Mouse (Mus musculus) heart, embryonic 16.5 days (tissue): ENCODE data around the gene Med11. TPM values are rescaled to one million over a fixed set of nuclear protein-coding genes. Genes with fewer than 3 reads are reported as not detected.
"Not testable (repeated sequence)": the region's sequence is repeated elsewhere in the genome, so short reads cannot be mapped to it uniquely, and the experiment has no call there.

Source experiments
- ATAC-seq: fragments of 200-750 bp; cut with Nextera tagmentation; replicated peaks from 2 replicates; pipeline ENCODE4 v1.8.0; 2017; ENCODE audit warnings: moderate number of reproducible peaks; ENCODE audit not compliant: insufficient read depth, low FRiP score; ENCODE audit errors: extremely low read depth
- H3K27ac ChIP-seq: fragments of 300-500 bp; sonication (generic); 2 replicates; pipeline ENCODE4 v1.5.1; 2014; ENCODE audit warnings: mild to moderate bottlenecking, low read length, control low read depth, moderate library complexity
- H3K27me3 ChIP-seq: fragments of 300-500 bp; sonication (generic); 2 replicates; pipeline ENCODE4 v1.6.1; 2014; ENCODE audit warnings: low read length, mixed read lengths; ENCODE audit not compliant: control insufficient read depth, insufficient read depth
- H3K36me3 ChIP-seq: fragments of 300-500 bp; sonication (generic); 2 replicates; pipeline ENCODE4 v1.6.1; 2014; ENCODE audit not compliant: control insufficient read depth, insufficient read depth
- H3K4me1 ChIP-seq: fragments of 300-500 bp; sonication (generic); 2 replicates; pipeline ENCODE4 v1.6.1; 2014; ENCODE audit warnings: low read length, mixed read lengths; ENCODE audit not compliant: control insufficient read depth, insufficient read depth
- H3K4me2 ChIP-seq: fragments of 300-500 bp; sonication (generic); 2 replicates; pipeline ENCODE4 v1.6.1; 2014; ENCODE audit warnings: low read depth, mild to moderate bottlenecking, control low read depth, low read length
- H3K4me3 ChIP-seq: fragments of 300-500 bp; sonication (generic); 2 replicates; pipeline ENCODE4 v1.5.1; 2014; ENCODE audit warnings: mild to moderate bottlenecking, control low read depth, low read length
- H3K9ac ChIP-seq: fragments of 300-500 bp; sonication (generic); 2 replicates; pipeline ENCODE4 v1.6.1; 2014; ENCODE audit warnings: low read length, control low read depth
- H3K9me3 ChIP-seq: fragments of 300-500 bp; sonication (generic); replicated peaks from 2 replicates; pipeline ENCODE4 v1.6.1; 2016; ENCODE audit warnings: low read length; ENCODE audit not compliant: control insufficient read depth
- WGBS: fragments of 180-500 bp; shearing (Covaris S2); extraction: QIAGEN DNeasy Blood & Tissue Kit; methylation state at CpG from one replicate; pipeline ENCODE4 v1.1.7; 2014; 5-methylcytosine and 5-hydroxymethylcytosine counted together
- polyA plus RNA-seq: library from polyadenylated mRNA; unstranded; fragments of >200 nt; fragmentation: Nextera tagmentation; extraction: Ambion mirVana; gene quantifications from 2 replicates; pipeline ENCODE4 v1.2.1, GENCODE M21; 2015

Gene Med11
- polyA plus RNA-seq, 1 experiment from 2014 or later: 27.8 TPM

DNA sequence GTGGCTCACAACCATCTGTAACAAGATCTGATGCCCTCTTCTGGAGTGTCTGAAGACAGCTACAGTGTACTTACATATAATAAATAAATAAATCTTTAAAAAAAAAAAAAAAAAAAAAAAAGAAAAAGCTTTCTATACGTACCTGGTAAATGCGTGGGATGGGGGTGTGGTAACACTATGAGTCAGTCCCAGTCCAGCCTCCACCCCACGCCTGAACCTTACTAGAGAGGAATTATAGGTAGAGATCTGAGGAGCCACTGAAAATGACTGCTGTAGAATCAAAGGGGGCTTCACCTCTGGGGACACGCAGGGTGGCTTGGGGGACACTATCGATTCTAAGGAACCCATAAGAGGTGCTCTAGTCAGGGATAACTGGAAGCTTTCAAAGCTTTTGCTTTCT lies 21.6 kb downstream of the Med11 start:
- not testable (repeated sequence) for ATAC-seq, H3K9ac ChIP-seq

GRCm38 (mm10) chr11:70474872-70475534 lies 23.3 kb downstream of the Med11 start:
- Histone ChIP-seq H3K36me3 (no peaks in the 10 kb centered on the region), H3K4me2 (no peak overlapping the region), H3K27ac (no peak overlapping the region), H3K9me3 (no peaks in the 10 kb centered on the region), H3K4me3 (no peak overlapping the region), H3K4me1 (peaks cover 2% of the 10 kb centered on the region; the same call in 1 of the 2 replicates), H3K9ac (no peak overlapping the region), H3K27me3 (no peaks in the 10 kb centered on the region)
- ATAC-seq: no peak
- 59% methylated on average over 12 of the region's 12 CpGs for WGBS

More for the DNA sequence above, 21.6 kb downstream of the Med11 start:
- not testable (repeated sequence) for H3K27ac ChIP-seq, H3K27me3 ChIP-seq, H3K4me2 ChIP-seq, H3K36me3 ChIP-seq, H3K4me3 ChIP-seq, H3K9me3 ChIP-seq, H3K4me1 ChIP-seq
- 89% methylated on average over 5 of the region's 5 CpGs for WGBS

DNA sequence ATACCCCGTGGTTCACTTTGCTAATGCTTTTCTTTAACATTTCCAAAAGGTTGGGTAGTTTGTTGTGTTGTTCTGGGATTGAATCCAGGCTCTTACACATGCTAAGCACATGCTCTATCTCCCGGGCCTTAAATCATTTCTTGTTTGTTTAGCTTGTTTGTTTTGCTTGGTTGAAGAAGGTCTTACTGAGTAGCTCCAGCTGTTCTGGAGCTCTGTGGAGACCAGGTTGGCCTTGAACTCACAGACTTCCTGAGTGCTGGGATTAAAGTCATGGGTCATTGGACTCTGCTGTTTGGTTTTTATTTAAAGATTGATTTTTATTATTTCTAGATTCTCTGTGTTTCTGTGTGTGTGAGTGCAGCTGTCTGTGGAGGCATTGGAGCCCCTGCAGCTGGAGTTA lies 33.8 kb downstream of the Med11 start:
- no peak overlapping the region for H3K9ac ChIP-seq
- no peaks in the 10 kb centered on the region for H3K4me1 ChIP-seq
- 38% methylated on average over 2 of the region's 2 CpGs for WGBS
- H3K36me3 ChIP-seq: no peaks in the 10 kb centered on the region
- H3K4me3 ChIP-seq: no peak overlapping the region
- no peak overlapping the region for H3K27ac ChIP-seq
- no peaks in the 10 kb centered on the region for H3K9me3 ChIP-seq
- no peak for ATAC-seq
- H3K27me3 ChIP-seq: no peaks in the 10 kb centered on the region
- no peak overlapping the region for H3K4me2 ChIP-seq

- 24% methylated on average over 4 of the region's 4 CpGs for WGBS
Observed at GRCm38 (mm10) chr11:70487816-70488215, 36.1 kb downstream of the Med11 start.

DNA sequence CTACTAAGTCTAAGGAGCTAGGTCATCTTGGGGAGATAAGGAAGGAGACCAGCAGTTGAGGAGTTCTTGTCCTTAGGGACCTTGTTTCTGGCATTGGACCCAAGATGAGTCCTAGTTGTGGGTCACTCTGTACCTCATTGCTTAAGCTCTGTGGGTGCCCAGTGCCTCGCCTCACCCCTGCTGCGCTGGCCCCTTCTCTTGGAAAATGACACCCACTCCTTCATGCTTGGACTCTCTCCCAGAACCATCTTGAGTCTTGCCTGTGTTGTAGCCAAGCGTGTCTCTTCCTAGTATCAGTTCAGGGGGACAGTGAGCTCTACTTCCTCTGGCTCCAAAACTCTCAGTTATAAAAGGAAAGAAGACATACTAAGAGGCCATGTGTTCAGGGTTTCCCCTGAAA lies 37.4 kb downstream of the Med11 start:
- H3K27me3 ChIP-seq: no peaks in the 10 kb centered on the region
- H3K27ac ChIP-seq: no peak overlapping the region

More at GRCm38 (mm10) chr11:70487816-70488215, 36.1 kb downstream of the Med11 start:
- Histone ChIP-seq H3K9me3 (no peaks in the 10 kb centered on the region; the same call in 1 of the 2 replicates), H3K4me2 (no peak overlapping the region), H3K9ac (no peak overlapping the region), H3K27me3 (no peaks in the 10 kb centered on the region), H3K36me3 (no peaks in the 10 kb centered on the region), H3K27ac (no peak overlapping the region), H3K4me1 (no peaks in the 10 kb centered on the region), H3K4me3 (no peak overlapping the region)
- no peak for ATAC-seq

GRCm38 (mm10) chr11:70489684-70490083 lies 38.0 kb downstream of the Med11 start:
- H3K27ac ChIP-seq: no peak overlapping the region
- WGBS: 78% methylated on average over 6 of the region's 6 CpGs
- no peak for ATAC-seq
- H3K9ac ChIP-seq: no peak overlapping the region
- no peaks in the 10 kb centered on the region for H3K36me3 ChIP-seq
- no peak overlapping the region for H3K4me2 ChIP-seq
- no peaks in the 10 kb centered on the region; the same call in 1 of the 2 replicates for H3K9me3 ChIP-seq
- H3K27me3 ChIP-seq: no peaks in the 10 kb centered on the region
- no peak overlapping the region for H3K4me3 ChIP-seq
- H3K4me1 ChIP-seq: no peaks in the 10 kb centered on the region

More for the DNA sequence above, 37.4 kb downstream of the Med11 start:
- no peak overlapping the region for H3K4me3 ChIP-seq
- no peak overlapping the region for H3K4me2 ChIP-seq
- H3K4me1 ChIP-seq: no peaks in the 10 kb centered on the region
- WGBS: 77% methylated on average over 3 of the region's 3 CpGs
- ATAC-seq: no peak
- H3K36me3 ChIP-seq: no peaks in the 10 kb centered on the region
- H3K9me3 ChIP-seq: no peaks in the 10 kb centered on the region; the same call in 1 of the 2 replicates
- no peak overlapping the region for H3K9ac ChIP-seq

DNA sequence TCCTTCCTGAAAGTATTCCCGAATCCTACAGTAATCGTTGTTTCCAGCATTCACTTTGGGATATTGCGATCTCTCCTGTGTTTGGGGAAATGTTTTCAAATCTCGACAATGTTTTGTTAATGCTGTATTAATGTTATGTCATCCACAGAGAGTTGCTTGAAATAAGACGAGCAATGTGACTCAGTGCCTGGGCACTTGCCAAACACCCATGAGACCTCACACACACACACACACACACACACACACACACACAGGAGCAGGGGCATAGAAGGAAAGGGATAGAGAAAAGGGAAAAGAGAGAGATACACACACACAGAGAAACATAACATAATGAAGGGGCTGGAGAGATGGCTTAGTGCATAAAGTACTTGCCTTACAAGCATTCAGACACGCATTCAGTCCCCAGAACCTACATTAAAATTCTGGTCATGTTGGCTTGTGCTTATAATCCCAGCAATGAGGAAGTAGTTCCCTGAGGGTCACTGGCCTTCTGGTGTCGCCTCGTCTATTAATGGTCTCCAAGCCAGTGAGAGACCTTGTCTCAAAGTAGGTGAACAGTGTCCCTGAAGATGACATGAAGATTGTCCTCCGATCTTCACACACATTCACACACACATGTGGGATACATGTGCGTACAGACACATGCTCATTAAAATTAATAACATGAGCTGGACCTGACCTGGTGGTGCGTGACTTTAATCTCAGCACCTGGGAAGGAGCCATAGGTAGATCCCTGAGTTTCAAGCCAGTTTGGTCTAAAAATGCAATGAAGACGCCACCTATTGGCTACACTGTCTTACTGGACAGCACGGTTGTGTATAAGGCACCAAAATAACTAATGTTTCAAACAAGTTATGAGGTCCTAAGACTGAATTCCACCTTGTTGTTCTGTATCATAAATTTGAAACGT lies 48.1 kb downstream of the Med11 start:
- H3K9ac ChIP-seq: no peak overlapping the region
- no peak overlapping the region for H3K27ac ChIP-seq
- H3K4me1 ChIP-seq: no peaks in the 10 kb centered on the region
- no peak for ATAC-seq
- H3K27me3 ChIP-seq: no peaks in the 10 kb centered on the region
- 64% methylated on average over 14 of the region's 14 CpGs for WGBS
- H3K4me2 ChIP-seq: no peak overlapping the region
- no peak overlapping the region for H3K4me3 ChIP-seq
- no peaks in the 10 kb centered on the region for H3K9me3 ChIP-seq
- H3K36me3 ChIP-seq: no peaks in the 10 kb centered on the region

- H3K9ac ChIP-seq: no peak overlapping the region
- WGBS: 71% methylated on average over 1 of the region's 1 CpGs
- ATAC-seq: no peak
- no peak overlapping the region for H3K27ac ChIP-seq
- no peak overlapping the region for H3K4me3 ChIP-seq
- H3K9me3 ChIP-seq: no peaks in the 10 kb centered on the region
- H3K4me2 ChIP-seq: no peak overlapping the region
- no peaks in the 10 kb centered on the region for H3K36me3 ChIP-seq
- no peaks in the 10 kb centered on the region for H3K4me1 ChIP-seq
- no peaks in the 10 kb centered on the region for H3K27me3 ChIP-seq
Observed at GRCm38 (mm10) chr11:70500476-70500812, 48.7 kb downstream of the Med11 start.

GRCm38 (mm10) chr11:70502018-70502417 lies 50.3 kb downstream of the Med11 start:
- ATAC-seq: no peak
- no peak overlapping the region for H3K27ac ChIP-seq
- 43% methylated on average over 3 of the region's 3 CpGs for WGBS

More at GRCm38 (mm10) chr11:70502018-70502417, 50.3 kb downstream of the Med11 start:
- no peaks in the 10 kb centered on the region for H3K9me3 ChIP-seq
- no peaks in the 10 kb centered on the region for H3K4me1 ChIP-seq
- no peak overlapping the region for H3K9ac ChIP-seq
- no peaks in the 10 kb centered on the region for H3K27me3 ChIP-seq
- H3K4me3 ChIP-seq: no peak overlapping the region
- H3K36me3 ChIP-seq: no peaks in the 10 kb centered on the region
- no peak overlapping the region for H3K4me2 ChIP-seq
